Mouse (Mus musculus): Measurements from ENCODE around the gene Nosip. TPM values are rescaled to one million over a fixed set of nuclear protein-coding genes. Genes with fewer than 3 reads are reported as not detected.

Nosip gene
- total and polyA plus RNA-seq, 2 experiments: 22.8 to 35.8 TPM

DNA sequence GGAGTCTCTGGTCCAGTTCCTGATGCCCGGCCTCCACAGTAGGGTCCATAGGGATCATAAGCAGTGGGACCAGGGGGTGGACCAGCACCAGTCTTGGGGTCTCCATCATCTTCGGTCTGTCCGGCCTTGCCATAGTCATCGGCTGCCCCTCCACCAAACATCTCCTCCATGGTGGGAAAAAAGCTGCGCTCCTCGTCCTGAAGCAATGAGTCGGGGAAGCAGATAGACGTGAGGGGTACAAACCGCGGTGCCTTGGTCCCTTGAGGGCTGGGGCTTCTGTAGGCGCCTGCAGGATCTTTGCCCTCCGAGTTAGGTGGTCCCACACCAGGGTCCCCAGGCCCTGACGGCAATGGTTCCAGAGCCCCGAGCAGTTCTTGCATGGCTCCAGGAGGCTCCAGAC lies 14.7 kb upstream of the Nosip start:
- Histone ChIP-seq H3K27me3 (ENCODE audit: control insufficient read depth, insufficient read depth, low read length) (no peaks in the 10 kb centered on the region), H3K79me2 (ENCODE audit: control insufficient read depth, insufficient read depth, low read length) (peaks cover 11% of the 10 kb centered on the region), H3K4me3 (ENCODE audit: insufficient read depth, low read depth, low read length) (no peak overlapping the region), H3K36me3 (ENCODE audit: control insufficient read depth, insufficient read depth, low read length) (peaks cover 5% of the 10 kb centered on the region; the same call in 1 of the 2 replicates), H3K27ac (replicated peaks; ENCODE audit: insufficient read depth, low read depth, low read length) (no peak overlapping the region), H3K4me1 (ENCODE audit: control insufficient read depth, insufficient read depth, low read length) (peaks cover 7% of the 10 kb centered on the region), H3K9ac (ENCODE audit: low read depth, low read length) (no peak overlapping the region)
- WGBS: 99% methylated on average over 14 of the region's 14 CpGs
- DNase-seq (ENCODE audit: extremely low read depth, low read depth, low spot score): no peak
- TF ChIP-seq POLR2A (IDR thresholded peaks at IDR 0.05; ENCODE audit: extremely low read depth, insufficient read depth, low read length): no peak
- no peak for TF ChIP-seq CTCF (IDR thresholded peaks at IDR 0.05; ENCODE audit: low read depth, low read length)

DNA sequence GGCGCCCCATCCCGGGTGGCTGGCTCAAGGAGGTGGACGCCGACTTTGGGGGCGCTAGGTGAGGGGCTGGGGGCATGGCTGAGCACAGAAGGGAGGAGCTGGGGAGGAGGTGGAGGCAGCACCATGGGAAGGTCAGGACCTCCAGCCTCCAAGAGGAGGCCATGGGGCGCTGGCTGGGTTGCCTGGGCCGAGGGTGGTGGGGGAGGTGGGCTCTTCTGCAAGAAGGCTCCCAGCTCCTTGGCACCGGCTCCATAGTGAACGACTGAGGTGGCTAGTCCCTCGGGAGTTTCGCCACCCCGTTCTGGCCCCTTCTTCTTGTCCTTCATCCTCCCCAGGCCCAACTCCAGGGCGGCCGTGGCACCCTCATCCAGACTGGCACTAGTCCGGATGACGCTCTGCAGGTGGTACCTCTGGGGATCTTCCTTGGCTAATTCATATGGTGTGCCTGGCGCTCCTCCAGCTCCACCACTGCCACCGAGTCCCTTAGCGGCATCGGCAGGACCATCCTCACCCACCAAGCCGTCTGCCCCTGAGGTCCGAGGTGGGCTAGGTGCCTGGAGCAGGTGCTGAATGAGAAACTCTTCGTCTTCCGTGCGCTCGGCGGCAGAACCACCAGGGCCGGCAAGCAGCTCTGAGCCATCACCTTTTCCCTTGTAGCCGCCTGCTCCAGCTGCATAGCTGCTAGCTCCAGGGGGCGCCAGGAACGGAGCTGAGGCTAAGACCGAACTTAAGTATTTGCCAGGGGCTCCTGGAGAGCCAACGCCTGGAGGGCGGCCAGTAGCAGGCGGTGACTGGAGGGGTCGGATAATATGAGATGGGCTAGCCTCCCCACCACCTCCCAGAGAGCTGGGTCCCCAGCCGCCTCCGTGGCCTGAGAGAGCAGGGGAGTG lies 14.0 kb upstream of the Nosip start:
- no peak for DNase-seq (ENCODE audit: extremely low read depth, low read depth, low spot score)
- H3K36me3 ChIP-seq (ENCODE audit: control insufficient read depth, insufficient read depth, low read length): peaks cover 5% of the 10 kb centered on the region; the same call in 1 of the 2 replicates
- 95% methylated on average over 38 of the region's 38 CpGs for WGBS
- H3K27ac ChIP-seq (replicated peaks; ENCODE audit: insufficient read depth, low read depth, low read length): no peak overlapping the region
- no peak overlapping the region for H3K4me3 ChIP-seq (ENCODE audit: insufficient read depth, low read depth, low read length)
- no peak overlapping the region for H3K9ac ChIP-seq (ENCODE audit: low read depth, low read length)
- H3K79me2 ChIP-seq (ENCODE audit: control insufficient read depth, insufficient read depth, low read length): peaks cover 11% of the 10 kb centered on the region
- no peak for TF ChIP-seq CTCF (IDR thresholded peaks at IDR 0.05; ENCODE audit: low read depth, low read length)
- TF ChIP-seq POLR2A (IDR thresholded peaks at IDR 0.05; ENCODE audit: extremely low read depth, insufficient read depth, low read length): no peak
- no peaks in the 10 kb centered on the region for H3K27me3 ChIP-seq (ENCODE audit: control insufficient read depth, insufficient read depth, low read length)
- H3K4me1 ChIP-seq (ENCODE audit: control insufficient read depth, insufficient read depth, low read length): peaks cover 7% of the 10 kb centered on the region

DNA sequence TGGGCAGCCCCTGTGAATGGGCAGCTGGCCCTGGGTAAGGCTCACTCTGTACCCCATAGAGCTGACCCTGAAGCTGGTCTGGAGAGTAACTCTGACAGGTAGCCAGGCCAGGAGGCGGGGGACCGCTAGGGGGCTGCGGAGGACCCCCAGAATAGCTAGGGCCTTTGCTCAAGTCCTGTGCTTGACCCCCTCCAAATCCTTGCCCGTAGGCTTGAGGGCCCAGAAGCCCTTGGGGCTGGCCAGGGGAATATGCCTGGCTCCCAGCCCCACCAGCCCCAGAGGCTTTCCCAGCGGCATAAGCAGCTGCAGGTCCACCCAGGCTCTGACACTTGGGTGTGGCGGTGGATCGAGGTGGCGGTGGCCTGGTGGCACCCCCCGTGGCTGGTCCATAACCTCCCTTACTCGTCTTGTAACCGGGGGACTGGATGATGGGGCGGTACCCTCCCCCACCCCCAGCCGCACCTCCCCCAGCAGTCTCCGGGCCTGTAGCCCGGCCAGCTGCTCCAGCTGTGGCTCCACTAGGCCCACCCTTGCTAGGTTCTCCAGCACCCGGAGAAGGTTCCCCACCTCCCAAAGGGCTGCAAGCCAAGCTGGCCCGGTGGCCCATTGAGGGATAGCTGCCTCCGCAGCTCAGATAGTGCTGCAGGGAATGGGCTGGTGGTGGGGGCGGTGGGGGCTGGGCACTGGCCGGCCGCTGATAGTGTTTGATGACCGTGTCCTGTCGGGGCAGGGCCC lies 13.1 kb upstream of the Nosip start:
- WGBS: 94% methylated on average over 23 of the region's 23 CpGs
- Histone ChIP-seq H3K4me3 (ENCODE audit: insufficient read depth, low read depth, low read length) (no peak overlapping the region), H3K79me2 (ENCODE audit: control insufficient read depth, insufficient read depth, low read length) (peaks cover 11% of the 10 kb centered on the region), H3K36me3 (ENCODE audit: control insufficient read depth, insufficient read depth, low read length) (0 out of 2 replicates have a peak, but pooled peaks cover 2% of the 10 kb centered on the region), H3K27me3 (ENCODE audit: control insufficient read depth, insufficient read depth, low read length) (no peaks in the 10 kb centered on the region), H3K27ac (replicated peaks; ENCODE audit: insufficient read depth, low read depth, low read length) (no peak overlapping the region), H3K4me1 (ENCODE audit: control insufficient read depth, insufficient read depth, low read length) (peaks cover 7% of the 10 kb centered on the region), H3K9ac (ENCODE audit: low read depth, low read length) (no peak overlapping the region)
- DNase-seq (ENCODE audit: extremely low read depth, low read depth, low spot score): no peak
- no peak for TF ChIP-seq POLR2A (IDR thresholded peaks at IDR 0.05; ENCODE audit: extremely low read depth, insufficient read depth, low read length)
- TF ChIP-seq CTCF (IDR thresholded peaks at IDR 0.05; ENCODE audit: low read depth, low read length): no peak

DNA sequence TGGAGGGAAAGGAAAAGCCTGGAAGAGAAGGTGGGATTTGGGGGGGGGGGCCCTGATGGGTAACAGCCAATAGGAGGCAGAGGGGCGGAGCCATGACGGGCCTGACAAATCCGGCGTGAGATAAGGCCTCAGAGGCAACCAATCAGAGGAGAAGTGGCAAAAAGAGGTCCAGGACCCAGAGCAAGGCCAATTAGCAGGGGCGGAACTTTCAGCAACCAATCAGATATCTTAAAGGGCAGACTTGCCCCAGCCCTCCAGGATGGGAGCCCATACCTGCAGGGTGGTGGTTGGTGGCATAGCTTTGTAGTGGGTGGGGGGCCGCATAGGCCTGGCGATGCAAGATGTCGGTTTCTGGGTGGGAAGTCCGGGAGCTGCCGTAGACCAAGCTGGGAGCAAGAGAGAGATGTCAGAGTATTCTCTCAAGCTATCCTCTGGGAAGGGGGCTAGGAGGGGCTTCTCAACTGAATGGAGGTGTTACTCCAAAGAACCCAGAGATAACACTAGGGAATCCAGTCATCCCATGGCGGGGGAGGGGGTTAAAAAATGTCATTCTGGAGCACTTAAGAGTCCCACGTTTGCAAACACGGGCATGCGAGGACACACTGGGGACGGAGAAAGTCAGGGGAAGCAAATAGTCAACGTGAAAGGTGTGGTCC lies 11.2 kb upstream of the Nosip start:
- DNase-seq (ENCODE audit: extremely low read depth, low read depth, low spot score): peak; percentile 38
- Histone ChIP-seq H3K4me3 (ENCODE audit: insufficient read depth, low read depth, low read length) (no peak overlapping the region), H3K27ac (replicated peaks; ENCODE audit: insufficient read depth, low read depth, low read length) (no peak overlapping the region), H3K9ac (ENCODE audit: low read depth, low read length) (no peak overlapping the region), H3K4me1 (ENCODE audit: control insufficient read depth, insufficient read depth, low read length) (peaks cover 10% of the 10 kb centered on the region), H3K79me2 (ENCODE audit: control insufficient read depth, insufficient read depth, low read length) (peaks cover 11% of the 10 kb centered on the region), H3K36me3 (ENCODE audit: control insufficient read depth, insufficient read depth, low read length) (0 out of 2 replicates have a peak, but pooled peaks cover 2% of the 10 kb centered on the region), H3K27me3 (ENCODE audit: control insufficient read depth, insufficient read depth, low read length) (no peaks in the 10 kb centered on the region)
- WGBS: 51% methylated on average over 16 of the region's 16 CpGs
- TF ChIP-seq POLR2A (IDR thresholded peaks at IDR 0.05; ENCODE audit: extremely low read depth, insufficient read depth, low read length): no peak
- no peak for TF ChIP-seq CTCF (IDR thresholded peaks at IDR 0.05; ENCODE audit: low read depth, low read length)

DNA sequence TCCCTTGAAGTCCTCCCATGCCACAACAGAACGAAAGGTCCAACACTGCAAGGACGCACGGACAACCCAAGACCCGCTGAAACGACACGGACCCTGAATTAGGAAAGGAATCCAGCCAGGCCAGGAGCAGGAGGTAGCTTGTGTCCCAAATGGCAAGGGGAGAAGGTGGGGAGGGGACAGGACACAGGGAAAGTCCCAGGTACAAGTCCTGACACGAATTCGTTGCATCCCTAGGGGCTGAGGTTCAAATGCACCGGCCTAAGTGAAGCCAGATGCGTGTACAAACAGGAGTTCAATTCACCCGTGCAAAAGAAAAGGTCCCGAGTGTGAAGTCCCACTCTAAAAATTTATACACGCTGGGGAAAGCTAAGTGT lies 10.6 kb upstream of the Nosip start:
- Histone ChIP-seq H3K27ac (replicated peaks; ENCODE audit: insufficient read depth, low read depth, low read length) (no peak overlapping the region), H3K36me3 (ENCODE audit: control insufficient read depth, insufficient read depth, low read length) (0 out of 2 replicates have a peak, but pooled peaks cover 2% of the 10 kb centered on the region), H3K27me3 (ENCODE audit: control insufficient read depth, insufficient read depth, low read length) (no peaks in the 10 kb centered on the region), H3K79me2 (ENCODE audit: control insufficient read depth, insufficient read depth, low read length) (peaks cover 11% of the 10 kb centered on the region; the same call in 1 of the 2 replicates), H3K9ac (ENCODE audit: low read depth, low read length) (peak overlapping the region; percentile 95; the same call in 1 of the 2 replicates), H3K4me1 (ENCODE audit: control insufficient read depth, insufficient read depth, low read length) (peaks cover 10% of the 10 kb centered on the region), H3K4me3 (ENCODE audit: insufficient read depth, low read depth, low read length) (peak overlapping the region; percentile 68; the same call in 1 of the 2 replicates)
- no peak for TF ChIP-seq CTCF (IDR thresholded peaks at IDR 0.05; ENCODE audit: low read depth, low read length)
- TF ChIP-seq POLR2A (IDR thresholded peaks at IDR 0.05; ENCODE audit: extremely low read depth, insufficient read depth, low read length): no peak
- DNase-seq (ENCODE audit: extremely low read depth, low read depth, low spot score): no peak
- WGBS: 25% methylated on average over 13 of the region's 13 CpGs
